Mouse (Mus musculus): Measurements from ENCODE around the gene Nmur1. TPM values are rescaled to one million over a fixed set of nuclear protein-coding genes. Genes with fewer than 3 reads are reported as not detected.

Nmur1 gene
- polyA plus RNA-seq, 1 experiment from 2014 or later = not detected

- H3K36me3 ChIP-seq (replicated peaks; ENCODE audit: control insufficient read depth, insufficient read depth, low read depth, low read length) = no peaks in the 10 kb centered on the region
- H3K4me2 ChIP-seq (ENCODE audit: low read depth, low read length) = no peak overlapping the region
- no peaks in the 10 kb centered on the region for H3K9me3 ChIP-seq (replicated peaks; ENCODE audit: control insufficient read depth, low read length)
- WGBS = 71% methylated on average over 2 of the region's 2 CpGs
- H3K27ac ChIP-seq (replicated peaks; ENCODE audit: low read depth, low read length) = no peak overlapping the region
- DNase-seq (ENCODE audit: low spot score) (no peak), ATAC-seq (replicated peaks; ENCODE audit: insufficient number of reproducible peaks, low FRiP score, low TSS enrichment, low read depth) (no peak)
- no peak overlapping the region for H3K4me3 ChIP-seq (ENCODE audit: low read depth, low read length)
- H3K9ac ChIP-seq (replicated peaks; ENCODE audit: low read length) = no peak overlapping the region
- H3K4me1 ChIP-seq (ENCODE audit: control insufficient read depth, insufficient read depth, low read length) = no peaks in the 10 kb centered on the region
- no peaks in the 10 kb centered on the region for H3K27me3 ChIP-seq (ENCODE audit: control insufficient read depth, insufficient read depth, low read length)
Measured at GRCm38 (mm10) chr1:86438501-86438900, 12.5 kb upstream of the Nmur1 start.

- no peaks in the 10 kb centered on the region for H3K4me1 ChIP-seq (ENCODE audit: control insufficient read depth, insufficient read depth, low read length)
- DNase-seq (ENCODE audit: low spot score) = no peak
- 69% methylated on average over 6 of the region's 6 CpGs for WGBS
- ATAC-seq (replicated peaks; ENCODE audit: insufficient number of reproducible peaks, low FRiP score, low TSS enrichment, low read depth) = no peak
- H3K27me3 ChIP-seq (ENCODE audit: control insufficient read depth, insufficient read depth, low read length) = no peaks in the 10 kb centered on the region
- no peaks in the 10 kb centered on the region for H3K9me3 ChIP-seq (replicated peaks; ENCODE audit: control insufficient read depth, low read length)
- no peak overlapping the region for H3K4me3 ChIP-seq (ENCODE audit: low read depth, low read length)
- H3K36me3 ChIP-seq (replicated peaks; ENCODE audit: control insufficient read depth, insufficient read depth, low read depth, low read length) = no peaks in the 10 kb centered on the region
- no peak overlapping the region for H3K9ac ChIP-seq (replicated peaks; ENCODE audit: low read length)
- H3K27ac ChIP-seq (replicated peaks; ENCODE audit: low read depth, low read length) = no peak overlapping the region
- no peak overlapping the region for H3K4me2 ChIP-seq (ENCODE audit: low read depth, low read length)
Measured at GRCm38 (mm10) chr1:86438014-86438319, 11.9 kb upstream of the Nmur1 start.

DNA sequence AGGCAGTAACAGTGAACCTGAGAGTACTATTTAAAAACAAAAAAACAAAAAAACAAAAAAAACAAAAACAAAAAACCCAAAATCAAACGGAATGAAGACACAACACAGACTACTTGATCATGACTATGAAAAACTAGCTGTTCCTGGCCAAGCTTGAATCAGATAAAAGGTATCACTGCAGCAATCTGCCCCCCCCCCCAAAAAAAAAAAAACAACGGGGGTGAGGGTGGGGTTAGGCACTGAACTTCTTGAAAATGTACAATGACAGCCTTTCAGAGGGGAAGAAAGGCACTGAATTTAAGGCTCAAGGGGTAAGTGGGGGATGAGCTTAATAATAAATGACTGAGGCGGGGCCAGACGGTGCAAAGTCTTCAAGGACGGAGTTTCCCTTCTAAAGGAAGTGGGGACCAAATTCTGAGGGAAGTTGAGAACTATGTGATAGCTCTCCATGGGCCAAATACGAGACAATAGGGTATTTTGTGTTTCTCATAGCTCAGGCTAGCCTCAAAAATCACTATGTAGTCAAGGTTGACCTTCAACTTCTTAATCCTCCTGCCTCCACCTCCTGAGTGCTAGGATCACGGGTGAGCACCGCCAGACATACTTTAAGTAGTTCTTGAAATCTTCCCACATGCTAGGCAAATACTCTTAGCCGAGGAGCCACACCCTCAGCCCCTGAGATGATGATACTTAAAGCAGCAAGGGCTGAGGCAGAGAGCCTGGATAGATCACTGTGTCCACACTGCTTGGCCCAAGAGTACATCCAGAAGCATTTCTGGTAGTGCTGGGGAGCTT is 11.4 kb upstream of the Nmur1 start:
- Histone ChIP-seq H3K9me3 (replicated peaks; ENCODE audit: control insufficient read depth, low read length) (no peaks in the 10 kb centered on the region), H3K36me3 (replicated peaks; ENCODE audit: control insufficient read depth, insufficient read depth, low read depth, low read length) (no peaks in the 10 kb centered on the region), H3K4me1 (ENCODE audit: control insufficient read depth, insufficient read depth, low read length) (no peaks in the 10 kb centered on the region), H3K9ac (replicated peaks; ENCODE audit: low read length) (no peak overlapping the region), H3K4me3 (ENCODE audit: low read depth, low read length) (no peak overlapping the region), H3K27ac (replicated peaks; ENCODE audit: low read depth, low read length) (no peak overlapping the region), H3K27me3 (ENCODE audit: control insufficient read depth, insufficient read depth, low read length) (no peaks in the 10 kb centered on the region), H3K4me2 (ENCODE audit: low read depth, low read length) (no peak overlapping the region)
- ATAC-seq (replicated peaks; ENCODE audit: insufficient number of reproducible peaks, low FRiP score, low TSS enrichment, low read depth) (no peak), DNase-seq (ENCODE audit: low spot score) (no peak)
- WGBS = 77% methylated on average over 9 of the region's 9 CpGs

DNA sequence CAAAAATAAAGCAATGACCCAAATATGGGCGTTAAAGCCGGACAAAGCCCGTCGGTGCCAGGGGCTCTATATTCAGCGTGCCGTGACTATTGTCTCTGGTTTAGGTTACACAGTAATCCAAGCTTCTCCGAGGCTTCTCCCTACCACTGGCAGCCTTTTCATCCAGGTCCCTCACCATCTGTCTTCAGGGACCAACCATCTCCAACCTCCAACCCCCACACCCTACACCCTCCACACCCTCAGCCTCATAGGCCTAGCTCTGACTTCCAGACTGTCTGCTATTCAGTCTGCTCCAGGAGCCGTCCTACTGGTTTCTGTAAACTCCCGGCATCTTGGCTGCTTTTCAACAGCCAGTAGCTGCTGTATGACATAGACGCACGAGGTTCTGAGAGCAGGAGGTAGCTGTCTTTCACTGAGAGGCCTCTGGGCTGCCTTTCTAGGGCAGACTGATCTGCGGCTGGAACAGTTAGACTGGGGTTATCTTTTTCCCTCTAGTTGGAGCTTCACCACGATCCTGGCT is 9.3 kb upstream of the Nmur1 start:
- no peak overlapping the region for H3K4me2 ChIP-seq (ENCODE audit: low read depth, low read length)
- no peaks in the 10 kb centered on the region for H3K36me3 ChIP-seq (replicated peaks; ENCODE audit: control insufficient read depth, insufficient read depth, low read depth, low read length)
- peak overlapping the region; percentile 79 for H3K27ac ChIP-seq (replicated peaks; ENCODE audit: low read depth, low read length)
- H3K4me1 ChIP-seq (ENCODE audit: control insufficient read depth, insufficient read depth, low read length) = no peaks in the 10 kb centered on the region
- no peak overlapping the region for H3K4me3 ChIP-seq (ENCODE audit: low read depth, low read length)
- peak; percentile 50 for DNase-seq (ENCODE audit: low spot score)
- H3K9ac ChIP-seq (replicated peaks; ENCODE audit: low read length) = peak overlapping the region; percentile 69
- WGBS = 34% methylated on average over 13 of the region's 13 CpGs
- no peaks in the 10 kb centered on the region for H3K27me3 ChIP-seq (ENCODE audit: control insufficient read depth, insufficient read depth, low read length)
- H3K9me3 ChIP-seq (replicated peaks; ENCODE audit: control insufficient read depth, low read length) = no peaks in the 10 kb centered on the region
- ATAC-seq (replicated peaks; ENCODE audit: insufficient number of reproducible peaks, low FRiP score, low TSS enrichment, low read depth) = peak; percentile 14; the same call in 1 of the 2 replicates

DNA sequence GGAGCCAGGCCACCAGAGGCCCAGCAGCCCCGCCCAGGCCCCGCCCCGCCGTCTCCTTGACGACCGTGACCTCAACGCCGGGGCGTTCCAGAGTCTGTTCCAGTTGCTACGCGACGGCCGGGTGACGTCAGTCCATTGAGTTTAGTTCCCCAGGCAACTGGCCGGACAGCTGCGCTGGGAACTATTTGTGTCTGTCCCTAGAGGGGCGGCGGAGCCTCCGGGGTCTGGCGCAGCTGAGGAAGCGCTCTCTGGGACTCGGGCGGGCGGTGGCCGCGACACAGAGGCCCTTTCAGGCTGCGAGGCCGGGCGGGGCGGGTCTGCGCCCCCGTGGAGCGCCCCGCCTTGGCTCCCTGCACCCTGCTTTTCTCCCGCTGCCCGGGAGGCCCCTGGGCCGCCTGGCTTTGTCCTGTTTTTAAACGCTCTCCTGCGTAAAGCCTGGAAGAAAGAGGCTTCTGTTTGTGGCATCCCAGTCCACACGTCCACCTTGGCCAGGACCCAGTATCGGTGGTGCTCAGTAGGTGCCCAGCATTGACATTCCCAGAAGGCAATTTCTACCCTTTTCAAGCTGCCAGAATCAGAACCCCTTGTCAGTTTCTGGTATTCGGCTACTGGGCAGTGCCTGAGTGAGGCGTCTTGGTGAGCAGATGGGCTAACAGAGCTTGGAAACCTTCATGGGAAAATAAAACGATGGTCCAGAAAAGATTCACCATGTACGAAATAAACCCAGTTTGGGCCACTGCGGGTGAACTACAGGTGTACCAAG is 8.6 kb upstream of the Nmur1 start:
- Histone ChIP-seq H3K27me3 (ENCODE audit: control insufficient read depth, insufficient read depth, low read length) (no peaks in the 10 kb centered on the region), H3K9me3 (replicated peaks; ENCODE audit: control insufficient read depth, low read length) (no peaks in the 10 kb centered on the region), H3K36me3 (replicated peaks; ENCODE audit: control insufficient read depth, insufficient read depth, low read depth, low read length) (no peaks in the 10 kb centered on the region), H3K9ac (replicated peaks; ENCODE audit: low read length) (peak overlapping the region; percentile 69), H3K4me1 (ENCODE audit: control insufficient read depth, insufficient read depth, low read length) (no peaks in the 10 kb centered on the region), H3K27ac (replicated peaks; ENCODE audit: low read depth, low read length) (peak overlapping the region; percentile 85), H3K4me2 (ENCODE audit: low read depth, low read length) (peak overlapping the region; percentile 66), H3K4me3 (ENCODE audit: low read depth, low read length) (peak overlapping the region; percentile 41)
- DNase-seq (ENCODE audit: low spot score) = peak; percentile 100
- peak; percentile 85 for ATAC-seq (replicated peaks; ENCODE audit: insufficient number of reproducible peaks, low FRiP score, low TSS enrichment, low read depth)
- WGBS = 4% methylated on average over 46 of the region's 46 CpGs

DNA sequence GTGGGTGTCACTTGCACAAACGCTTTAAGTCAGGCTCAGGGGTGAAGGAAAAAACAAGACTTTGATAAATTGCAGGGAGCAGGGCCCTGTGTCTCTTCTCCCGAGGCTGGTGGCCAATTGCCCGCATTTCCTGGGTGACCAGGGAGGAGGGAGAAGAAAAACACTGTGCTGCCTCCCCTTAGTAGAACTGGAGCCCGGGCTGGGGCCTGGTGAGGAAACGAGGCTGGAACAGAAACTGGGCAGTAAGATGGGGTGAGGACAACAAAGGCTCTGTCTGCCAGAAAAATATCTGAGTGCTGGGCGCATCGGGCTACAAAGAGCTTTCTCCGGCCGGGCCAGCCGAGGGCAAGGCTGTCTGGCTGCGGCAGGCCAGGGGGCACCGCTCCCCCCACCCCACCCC is 8.0 kb upstream of the Nmur1 start:
- peak; percentile 32 for ATAC-seq (replicated peaks; ENCODE audit: insufficient number of reproducible peaks, low FRiP score, low TSS enrichment, low read depth)
- Histone ChIP-seq H3K4me1 (ENCODE audit: control insufficient read depth, insufficient read depth, low read length) (no peaks in the 10 kb centered on the region), H3K4me3 (ENCODE audit: low read depth, low read length) (peak overlapping the region; percentile 41), H3K9ac (replicated peaks; ENCODE audit: low read length) (peak overlapping the region; percentile 69), H3K27ac (replicated peaks; ENCODE audit: low read depth, low read length) (peak overlapping the region; percentile 85), H3K4me2 (ENCODE audit: low read depth, low read length) (peak overlapping the region; percentile 59), H3K27me3 (ENCODE audit: control insufficient read depth, insufficient read depth, low read length) (no peaks in the 10 kb centered on the region), H3K36me3 (replicated peaks; ENCODE audit: control insufficient read depth, insufficient read depth, low read depth, low read length) (no peaks in the 10 kb centered on the region), H3K9me3 (replicated peaks; ENCODE audit: control insufficient read depth, low read length) (no peaks in the 10 kb centered on the region)
- WGBS = 2% methylated on average over 11 of the region's 12 CpGs
- no peak for DNase-seq (ENCODE audit: low spot score)

GRCm38 (mm10) chr1:86433359-86433758 is 7.3 kb upstream of the Nmur1 start:
- H3K4me2 ChIP-seq (ENCODE audit: low read depth, low read length) = no peak overlapping the region
- H3K9ac ChIP-seq (replicated peaks; ENCODE audit: low read length) = no peak overlapping the region; the same call in 1 of the 2 replicates
- H3K27ac ChIP-seq (replicated peaks; ENCODE audit: low read depth, low read length) = peak overlapping the region; percentile 85
- H3K4me1 ChIP-seq (ENCODE audit: control insufficient read depth, insufficient read depth, low read length) = no peaks in the 10 kb centered on the region
- H3K36me3 ChIP-seq (replicated peaks; ENCODE audit: control insufficient read depth, insufficient read depth, low read depth, low read length) = no peaks in the 10 kb centered on the region
- 79% methylated on average over 7 of the region's 7 CpGs for WGBS
- DNase-seq (ENCODE audit: low spot score) (no peak), ATAC-seq (replicated peaks; ENCODE audit: insufficient number of reproducible peaks, low FRiP score, low TSS enrichment, low read depth) (no peak)
- no peak overlapping the region for H3K4me3 ChIP-seq (ENCODE audit: low read depth, low read length)
- H3K27me3 ChIP-seq (ENCODE audit: control insufficient read depth, insufficient read depth, low read length) = no peaks in the 10 kb centered on the region
- H3K9me3 ChIP-seq (replicated peaks; ENCODE audit: control insufficient read depth, low read length) = no peaks in the 10 kb centered on the region

DNA sequence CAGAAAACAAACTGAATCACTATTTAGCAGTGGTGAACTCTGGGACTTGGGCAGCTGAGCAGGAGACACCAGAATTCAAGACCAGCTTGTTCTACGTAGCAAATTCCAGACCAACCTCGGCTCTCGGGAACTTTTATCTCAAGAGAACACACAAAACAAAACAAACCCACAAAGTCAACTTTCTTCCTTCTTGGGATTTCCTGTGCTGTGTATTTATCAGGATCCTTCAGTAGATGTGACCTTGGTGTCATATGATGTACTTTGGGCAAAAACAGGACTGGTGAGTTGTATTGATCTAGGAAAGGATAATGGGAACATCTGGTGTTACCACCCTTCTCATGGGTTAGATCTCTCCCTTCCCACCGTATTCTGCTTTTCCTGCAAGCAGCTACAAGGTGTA is 6.8 kb upstream of the Nmur1 start:
- Histone ChIP-seq H3K4me3 (ENCODE audit: low read depth, low read length) (no peak overlapping the region), H3K9me3 (replicated peaks; ENCODE audit: control insufficient read depth, low read length) (no peaks in the 10 kb centered on the region), H3K27me3 (ENCODE audit: control insufficient read depth, insufficient read depth, low read length) (no peaks in the 10 kb centered on the region), H3K36me3 (replicated peaks; ENCODE audit: control insufficient read depth, insufficient read depth, low read depth, low read length) (no peaks in the 10 kb centered on the region), H3K4me2 (ENCODE audit: low read depth, low read length) (no peak overlapping the region), H3K9ac (replicated peaks; ENCODE audit: low read length) (no peak overlapping the region), H3K27ac (replicated peaks; ENCODE audit: low read depth, low read length) (no peak overlapping the region), H3K4me1 (ENCODE audit: control insufficient read depth, insufficient read depth, low read length) (no peaks in the 10 kb centered on the region)
- DNase-seq (ENCODE audit: low spot score) = no peak
- ATAC-seq (replicated peaks; ENCODE audit: insufficient number of reproducible peaks, low FRiP score, low TSS enrichment, low read depth) = no peak
- 85% methylated on average over 4 of the region's 4 CpGs for WGBS
